Mouse (Mus musculus) limb, embryonic 12.5 days (tissue): ENCODE measurements around the gene Srpk2. TPM values are rescaled to one million over a fixed set of nuclear protein-coding genes. Genes with fewer than 3 reads are reported as not detected.

Experiments used
- ATAC-seq: fragments of 200-750 bp; cut with Nextera tagmentation; 2 replicates; pipeline ENCODE4 v1.8.0; 2017; ENCODE audit warnings: low read depth, moderate TSS enrichment; ENCODE audit not compliant: insufficient number of reproducible peaks, insufficient read depth, low FRiP score, low TSS enrichment
- H3K27ac ChIP-seq: fragments of 300-500 bp; sonication (generic); 2 replicates; pipeline ENCODE4 v1.5.1; 2016; ENCODE audit warnings: mild to moderate bottlenecking, moderate library complexity
- H3K27me3 ChIP-seq: fragments of 300-500 bp; sonication (generic); 2 replicates; pipeline ENCODE4 v1.6.1; 2016; ENCODE audit warnings: mild to moderate bottlenecking, moderate library complexity
- H3K36me3 ChIP-seq: fragments of 300-500 bp; sonication (generic); 2 replicates; pipeline ENCODE4 v1.6.1; 2016; ENCODE audit warnings: mild to moderate bottlenecking, moderate library complexity
- H3K4me1 ChIP-seq: fragments of 300-500 bp; sonication (generic); replicated peaks from 2 replicates; pipeline ENCODE4 v1.6.1; 2016
- H3K4me2 ChIP-seq: fragments of 300-500 bp; sonication (generic); 2 replicates; pipeline ENCODE4 v1.6.1; 2016; ENCODE audit warnings: mild to moderate bottlenecking, moderate library complexity
- H3K4me3 ChIP-seq: fragments of 300-500 bp; sonication (generic); replicated peaks from 2 replicates; pipeline ENCODE4 v1.5.1; 2016; ENCODE audit warnings: mild to moderate bottlenecking
- H3K9ac ChIP-seq: fragments of 300-500 bp; sonication (generic); replicated peaks from 2 replicates; pipeline ENCODE4 v1.6.1; 2016; ENCODE audit warnings: mild to moderate bottlenecking, moderate library complexity
- H3K9me3 ChIP-seq: fragments of 300-500 bp; sonication (generic); 2 replicates; pipeline ENCODE4 v1.6.1; 2016; ENCODE audit warnings: mild to moderate bottlenecking, moderate library complexity
- whole genome bisulfite sequencing: fragments of 180-500 bp; shearing (Covaris S2); methylation state at CpG from one replicate; pipeline ENCODE4 v1.1.7; 2016; 5-methylcytosine and 5-hydroxymethylcytosine counted together
- polyA plus RNA-seq: library from polyadenylated mRNA; unstranded; fragments of >200 nt; fragmentation: Nextera tagmentation; extraction: Ambion mirVana; gene quantifications from 2 replicates; pipeline ENCODE4 v1.2.1, GENCODE M21; 2016

Gene Srpk2
- polyA plus RNA-seq, 1 experiment from 2014 or later = 63.0 TPM

DNA sequence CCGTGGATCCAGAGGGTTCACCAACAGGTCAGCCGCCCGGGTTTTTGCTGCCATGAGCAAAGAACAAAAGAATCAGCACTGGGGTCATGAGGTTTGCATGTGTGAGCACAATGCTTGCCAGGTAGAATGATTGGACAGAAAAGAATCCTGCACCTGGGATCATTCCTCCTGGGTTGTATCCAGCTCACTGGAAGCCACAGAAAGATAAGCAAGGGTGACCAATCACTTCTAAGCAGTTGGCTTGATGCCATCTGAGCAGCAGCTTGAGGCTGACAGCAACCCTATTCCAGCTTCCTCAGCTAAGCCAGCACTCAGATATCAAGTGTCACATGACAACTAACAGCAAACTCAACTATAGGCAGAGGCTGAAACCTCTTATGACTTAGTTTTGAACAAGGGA is 165.7 kb downstream of the Srpk2 start:
- Histone ChIP-seq H3K4me3 (no peak overlapping the region), H3K9ac (no peak overlapping the region), H3K9me3 (no peaks in the 10 kb centered on the region), H3K27me3 (no peaks in the 10 kb centered on the region), H3K4me1 (no peaks in the 10 kb centered on the region; the same call in 1 of the 2 replicates), H3K4me2 (no peak overlapping the region), H3K36me3 (peaks cover 76% of the 10 kb centered on the region), H3K27ac (no peak overlapping the region)
- 0 out of 2 replicates have a peak, but pooled peaks have one; percentile 47 for ATAC-seq
- 78% methylated on average over 3 of the region's 3 CpGs for WGBS

DNA sequence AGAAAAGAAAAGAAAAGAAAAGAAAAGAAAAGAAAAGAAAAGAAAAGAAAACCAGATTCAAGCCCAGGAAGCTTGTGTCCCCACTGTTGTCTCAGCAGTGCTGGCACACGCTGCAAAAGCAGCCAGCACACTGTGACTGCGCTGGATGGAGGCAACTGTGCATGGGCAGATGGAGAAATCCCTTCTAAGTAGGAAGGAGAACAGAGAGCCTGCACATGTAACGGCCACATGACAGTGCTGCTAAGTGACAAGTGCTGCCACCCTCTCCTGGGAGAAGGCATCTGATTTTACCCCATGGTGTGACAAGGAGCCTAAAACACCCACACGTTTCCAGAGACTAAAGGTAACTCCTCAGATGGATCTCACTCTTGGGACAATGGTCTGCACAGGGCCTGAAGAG is 166.6 kb downstream of the Srpk2 start:
- no peak overlapping the region for H3K9ac ChIP-seq
- no peak overlapping the region for H3K27ac ChIP-seq
- no peak for ATAC-seq
- H3K4me2 ChIP-seq = no peak overlapping the region
- H3K36me3 ChIP-seq = peaks cover 78% of the 10 kb centered on the region
- no peaks in the 10 kb centered on the region for H3K9me3 ChIP-seq
- H3K27me3 ChIP-seq = no peaks in the 10 kb centered on the region
- H3K4me1 ChIP-seq = no peaks in the 10 kb centered on the region; the same call in 1 of the 2 replicates
- no peak overlapping the region for H3K4me3 ChIP-seq
- 79% methylated on average over 4 of the region's 4 CpGs for WGBS

DNA sequence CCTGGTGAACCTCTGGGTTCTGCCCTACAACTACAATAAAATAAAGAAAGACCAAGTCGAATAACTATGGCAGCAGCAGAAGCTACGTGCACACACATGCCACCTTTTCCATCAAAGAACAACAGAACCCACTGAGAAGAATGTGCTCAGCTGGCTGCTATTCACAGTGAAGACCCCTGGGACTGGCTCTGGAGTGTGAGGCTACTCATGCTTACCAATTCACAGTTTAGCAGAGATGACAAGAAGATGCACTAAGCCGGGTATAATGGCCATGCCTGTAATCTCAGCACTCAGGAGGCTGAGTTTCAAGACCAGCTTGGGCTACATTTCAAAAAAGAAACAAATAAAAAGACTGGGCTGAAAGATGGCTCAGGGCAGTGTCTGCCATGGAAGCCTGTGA is 167.5 kb downstream of the Srpk2 start:
- no peak overlapping the region for H3K9ac ChIP-seq
- no peaks in the 10 kb centered on the region for H3K9me3 ChIP-seq
- H3K27ac ChIP-seq = no peak overlapping the region
- no peaks in the 10 kb centered on the region for H3K27me3 ChIP-seq
- no peak for ATAC-seq
- peaks cover 76% of the 10 kb centered on the region for H3K36me3 ChIP-seq
- 83% methylated on average over 3 of the region's 3 CpGs for WGBS
- H3K4me2 ChIP-seq = no peak overlapping the region
- H3K4me3 ChIP-seq = no peak overlapping the region
- H3K4me1 ChIP-seq = no peaks in the 10 kb centered on the region; the same call in 1 of the 2 replicates

- Histone ChIP-seq H3K9me3 (no peaks in the 10 kb centered on the region), H3K27me3 (no peaks in the 10 kb centered on the region), H3K4me2 (no peak overlapping the region), H3K9ac (no peak overlapping the region), H3K36me3 (peaks cover 82% of the 10 kb centered on the region), H3K4me3 (no peak overlapping the region), H3K27ac (no peak overlapping the region), H3K4me1 (no peaks in the 10 kb centered on the region; the same call in 1 of the 2 replicates)
- ATAC-seq = no peak
- 90% methylated on average over 10 of the region's 10 CpGs for WGBS
These were observed 169.4 kb downstream of the Srpk2 start for GRCm38 (mm10) chr5:23515038-23515437.

GRCm38 (mm10) chr5:23513468-23513867 is 170.9 kb downstream of the Srpk2 start:
- H3K9ac ChIP-seq = no peak overlapping the region
- H3K4me1 ChIP-seq = no peaks in the 10 kb centered on the region
- peaks cover 84% of the 10 kb centered on the region for H3K36me3 ChIP-seq
- WGBS = 93% methylated on average over 13 of the region's 13 CpGs
- H3K27me3 ChIP-seq = no peaks in the 10 kb centered on the region
- H3K4me2 ChIP-seq = no peak overlapping the region
- H3K9me3 ChIP-seq = no peaks in the 10 kb centered on the region
- no peak for ATAC-seq
- H3K27ac ChIP-seq = no peak overlapping the region
- H3K4me3 ChIP-seq = no peak overlapping the region

DNA sequence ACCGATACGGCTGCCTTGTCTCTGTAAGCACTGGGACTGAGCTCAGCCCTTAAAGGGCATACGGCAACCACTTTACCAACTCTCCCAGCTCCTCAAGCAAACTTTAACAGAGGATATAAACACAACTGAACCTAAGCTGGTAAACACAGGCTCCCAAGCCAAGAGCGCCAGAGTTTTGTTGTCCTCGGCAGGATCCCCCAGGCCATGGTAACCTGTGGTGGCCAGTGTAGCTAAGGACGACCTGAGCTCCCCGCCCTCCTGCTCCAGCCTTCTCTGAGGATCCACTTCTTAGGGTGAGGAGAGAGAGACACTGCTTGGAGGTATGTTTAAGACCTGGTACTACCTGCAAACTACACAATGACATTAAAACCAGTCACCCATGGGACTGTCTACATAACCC is 171.9 kb downstream of the Srpk2 start:
- H3K4me3 ChIP-seq = no peak overlapping the region
- no peaks in the 10 kb centered on the region for H3K4me1 ChIP-seq
- no peak overlapping the region for H3K4me2 ChIP-seq
- H3K36me3 ChIP-seq = peaks cover 81% of the 10 kb centered on the region
- H3K9me3 ChIP-seq = no peaks in the 10 kb centered on the region
- H3K27me3 ChIP-seq = no peaks in the 10 kb centered on the region
- 86% methylated on average over 7 of the region's 7 CpGs for WGBS
- no peak overlapping the region for H3K9ac ChIP-seq
- ATAC-seq = no peak
- H3K27ac ChIP-seq = no peak overlapping the region

GRCm38 (mm10) chr5:23511456-23511855 is 173.0 kb downstream of the Srpk2 start:
- Histone ChIP-seq H3K36me3 (peaks cover 82% of the 10 kb centered on the region), H3K9me3 (no peaks in the 10 kb centered on the region), H3K4me1 (no peaks in the 10 kb centered on the region), H3K4me2 (no peak overlapping the region), H3K27me3 (no peaks in the 10 kb centered on the region), H3K27ac (no peak overlapping the region), H3K4me3 (no peak overlapping the region), H3K9ac (no peak overlapping the region)
- WGBS = 93% methylated on average over 5 of the region's 5 CpGs
- ATAC-seq = no peak

- 91% methylated on average over 6 of the region's 6 CpGs for WGBS
- Histone ChIP-seq H3K4me3 (no peak overlapping the region), H3K27me3 (no peaks in the 10 kb centered on the region), H3K9me3 (no peaks in the 10 kb centered on the region), H3K9ac (no peak overlapping the region), H3K4me1 (no peaks in the 10 kb centered on the region), H3K4me2 (no peak overlapping the region), H3K27ac (no peak overlapping the region), H3K36me3 (peaks cover 80% of the 10 kb centered on the region)
- no peak for ATAC-seq
These were observed 175.8 kb downstream of the Srpk2 start for GRCm38 (mm10) chr5:23508630-23509029.

- ATAC-seq = no peak
- no peak overlapping the region for H3K27ac ChIP-seq
- WGBS = 86% methylated on average over 4 of the region's 4 CpGs
These were observed 177.2 kb downstream of the Srpk2 start for GRCm38 (mm10) chr5:23507210-23507609.

DNA sequence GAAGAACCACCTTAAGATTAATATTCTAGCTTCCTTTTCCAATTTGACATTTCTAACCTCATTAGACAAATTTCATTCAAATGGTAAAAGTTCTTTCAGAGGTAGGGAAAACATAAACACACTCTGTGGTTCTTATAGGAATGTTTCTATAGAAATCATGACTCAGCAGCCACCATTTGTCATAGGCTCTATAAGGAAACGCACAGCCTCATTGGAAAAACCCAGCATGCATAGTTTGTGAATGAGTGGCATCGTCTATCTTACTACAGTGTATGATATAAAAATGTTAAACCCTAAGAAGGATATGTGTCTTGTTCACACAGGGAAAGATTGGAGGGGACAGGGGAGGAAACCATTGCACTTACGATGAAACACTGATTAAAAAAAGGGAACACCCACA is 178.8 kb downstream of the Srpk2 start:
- 91% methylated on average over 3 of the region's 3 CpGs for WGBS
- H3K9me3 ChIP-seq = no peaks in the 10 kb centered on the region
- H3K27me3 ChIP-seq = no peaks in the 10 kb centered on the region
- ATAC-seq = no peak
- peaks cover 15% of the 10 kb centered on the region for H3K4me1 ChIP-seq
- no peak overlapping the region for H3K4me2 ChIP-seq
- H3K4me3 ChIP-seq = no peak overlapping the region
- H3K9ac ChIP-seq = no peak overlapping the region
- H3K36me3 ChIP-seq = peaks cover 78% of the 10 kb centered on the region
- H3K27ac ChIP-seq = no peak overlapping the region

More at GRCm38 (mm10) chr5:23507210-23507609, 177.2 kb downstream of the Srpk2 start:
- Histone ChIP-seq H3K4me3 (no peak overlapping the region), H3K27me3 (no peaks in the 10 kb centered on the region), H3K9ac (no peak overlapping the region), H3K9me3 (no peaks in the 10 kb centered on the region), H3K4me1 (peaks cover 6% of the 10 kb centered on the region), H3K36me3 (peaks cover 77% of the 10 kb centered on the region), H3K4me2 (no peak overlapping the region)

- ATAC-seq = peak; percentile 73
- peaks cover 81% of the 10 kb centered on the region for H3K36me3 ChIP-seq
- H3K4me2 ChIP-seq = no peak overlapping the region
- peaks cover 15% of the 10 kb centered on the region for H3K4me1 ChIP-seq
- H3K9ac ChIP-seq = no peak overlapping the region
- H3K9me3 ChIP-seq = no peaks in the 10 kb centered on the region
- whole genome bisulfite sequencing = 55% methylated on average over 12 of the region's 13 CpGs
- 0 out of 2 replicates have a peak overlapping the region, but pooled peaks have one; percentile 41 for H3K27ac ChIP-seq
- H3K4me3 ChIP-seq = no peak overlapping the region
- no peaks in the 10 kb centered on the region for H3K27me3 ChIP-seq
These were observed 182.0 kb downstream of the Srpk2 start for GRCm38 (mm10) chr5:23502317-23502937.
